Mouse (Mus musculus) thymus, postnatal 14 days (tissue): Measurements from ENCODE around the gene Nipsnap2.
"Not testable (repeated sequence)": the region's sequence is repeated elsewhere in the genome, so short reads cannot be mapped to it uniquely, and the experiment has no call there.

Experiments used
- DNase-seq: peaks from one replicate; pipeline ENCODE4 v3.0.0; 2021

Gene Nipsnap2

DNA sequence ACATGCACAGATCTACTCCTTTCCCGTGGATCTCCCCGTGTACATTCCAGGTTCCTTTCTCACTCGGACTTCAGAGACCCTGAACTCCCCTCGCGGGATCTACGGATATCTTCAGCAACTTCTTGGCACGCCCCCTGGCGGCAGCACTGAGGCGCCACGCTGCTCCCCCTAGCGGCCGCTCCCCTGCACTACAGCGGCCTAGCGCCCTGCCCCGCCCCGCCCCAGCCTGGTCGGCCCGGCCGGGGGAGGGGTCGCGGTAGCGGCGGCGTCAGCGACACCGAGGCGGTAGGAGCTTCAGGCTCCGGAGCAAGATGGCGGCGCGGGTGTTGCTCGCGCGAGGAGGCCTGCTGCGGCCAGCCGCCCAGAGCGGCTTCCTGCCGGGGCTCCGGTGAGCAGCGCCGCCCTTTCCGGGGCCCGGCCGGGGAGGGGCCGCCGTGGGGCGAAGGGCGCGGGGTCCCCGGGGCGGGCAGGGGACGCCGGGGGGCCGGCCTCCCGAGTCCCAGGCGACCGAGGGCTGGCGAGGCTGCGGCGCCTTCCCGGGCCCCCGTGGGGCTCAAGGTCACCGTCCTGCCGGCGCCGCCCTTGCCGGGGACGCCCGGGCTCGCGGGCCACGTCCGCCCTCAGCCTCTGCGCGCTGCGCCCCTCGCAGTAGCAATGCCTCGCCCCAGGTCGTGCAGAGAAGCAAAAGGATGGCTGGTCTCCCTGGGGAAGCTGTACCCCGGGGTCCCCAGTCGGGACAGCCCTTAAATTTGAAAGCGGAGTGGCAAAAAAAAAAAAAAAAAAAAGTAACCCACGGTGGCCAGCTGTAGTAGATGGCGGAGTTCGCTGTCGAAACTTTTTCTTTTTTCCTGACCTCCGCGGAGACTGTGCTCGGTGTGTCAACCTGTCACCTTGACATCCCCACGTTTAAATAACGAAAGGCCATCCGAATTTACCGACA, at the start of gene Nipsnap2:
Nipsnap2 (plus strand) TSS at position 230 of the 940 bp plus-strand sequence.
- peak; percentile 93 for DNase-seq

- not testable (repeated sequence) for DNase-seq
Measured at GRCm38 (mm10) chr5:129685141-129685540, 39.7 kb upstream of the Nipsnap2 start.

DNA sequence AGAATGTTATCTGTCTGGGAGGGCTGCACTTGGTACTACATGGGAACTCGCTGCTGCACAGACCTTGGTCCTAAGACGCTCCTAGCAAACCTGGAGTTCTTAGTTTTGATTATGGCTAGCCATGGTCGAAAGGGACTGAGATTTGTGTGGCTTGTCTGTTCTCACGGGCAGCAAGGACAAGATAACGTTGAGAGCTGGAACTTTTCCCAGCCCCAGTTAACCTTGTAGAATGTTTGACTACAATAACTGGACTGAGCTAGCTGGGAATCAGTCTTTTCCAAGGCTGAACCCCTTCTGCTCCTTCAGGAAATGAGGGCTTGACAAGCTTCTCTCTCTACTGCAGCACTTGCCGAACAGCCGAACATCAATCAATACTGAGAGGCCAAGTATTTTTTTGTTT, 37.2 kb upstream of the Nipsnap2 start:
- DNase-seq = no peak

DNA sequence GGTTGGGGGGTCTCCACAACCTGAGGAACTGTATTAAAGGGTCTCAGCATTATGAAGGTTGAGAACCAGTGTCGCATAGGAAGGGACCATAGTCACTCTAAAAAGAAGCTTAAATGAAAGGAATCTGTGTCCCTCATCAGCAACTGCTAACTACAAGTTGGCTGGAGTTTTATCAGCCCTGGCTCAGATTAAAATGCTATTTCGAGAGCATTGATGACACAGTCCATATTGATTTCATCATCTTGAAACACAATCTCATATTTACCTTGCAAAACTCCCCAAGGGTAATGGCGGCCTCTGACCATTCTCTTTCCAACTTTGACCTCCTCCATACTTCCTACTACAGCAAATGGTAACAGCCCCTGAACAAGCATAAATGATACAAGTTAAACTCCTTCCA, 34.3 kb upstream of the Nipsnap2 start:
- DNase-seq = no peak

- DNase-seq = no peak
Measured at GRCm38 (mm10) chr5:129700506-129700905, 24.4 kb upstream of the Nipsnap2 start.

DNA sequence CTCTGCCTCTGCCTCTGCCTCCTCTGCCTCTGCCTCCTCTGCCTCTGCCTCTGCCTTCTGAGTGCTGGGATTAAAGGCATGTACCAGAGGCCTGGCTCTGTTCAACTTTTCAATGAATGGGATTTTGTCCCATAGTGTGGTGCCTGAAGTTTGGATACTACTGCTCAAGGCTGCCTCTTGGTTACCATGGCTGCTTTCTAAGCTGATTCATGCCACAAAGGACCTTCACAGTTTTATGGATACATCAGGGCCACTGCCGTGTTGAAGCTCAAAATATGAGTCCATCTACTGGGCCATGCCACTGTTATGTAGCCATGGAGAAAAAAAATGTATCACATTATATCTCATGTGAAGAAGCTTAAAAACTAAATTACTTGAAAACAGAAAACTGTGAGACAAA, 23.2 kb upstream of the Nipsnap2 start:
- DNase-seq = no peak

GRCm38 (mm10) chr5:129703368-129703767, 21.5 kb upstream of the Nipsnap2 start:
- DNase-seq = no peak

DNA sequence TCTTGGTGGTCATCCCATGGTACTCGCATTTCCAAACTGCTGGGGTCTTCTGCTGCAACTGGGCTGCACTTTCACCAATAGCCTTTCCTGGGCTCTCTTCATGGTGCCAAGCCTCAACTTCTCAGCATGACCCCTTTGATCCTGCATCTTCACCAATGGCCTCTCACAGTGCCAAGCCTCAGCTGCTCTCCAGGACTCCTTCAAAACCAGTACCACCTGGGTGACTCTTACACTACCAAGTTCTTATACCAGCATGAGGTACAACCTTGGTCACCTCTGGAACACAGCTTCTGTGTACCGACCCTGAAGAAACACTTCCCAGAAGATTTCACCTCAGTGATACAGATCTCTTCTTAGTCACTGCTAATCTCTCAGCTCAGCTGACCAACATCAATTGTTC, 16.5 kb upstream of the Nipsnap2 start, which contains the start of gene Sept14:
Sept14 (minus strand) TSS at position 101 of the 400 bp plus-strand sequence.
- DNase-seq = no peak

- DNase-seq = peak; percentile 92
Measured at GRCm38 (mm10) chr5:129715326-129715861, 9.5 kb upstream of the Nipsnap2 start, which contains the start of gene Mrps17. Gene Mrps17 (plus strand): TSS chr5:129715497.

- no peak for DNase-seq
Measured at GRCm38 (mm10) chr5:129717016-129717415, 7.8 kb upstream of the Nipsnap2 start.

GRCm38 (mm10) chr5:129720176-129720575, 4.7 kb upstream of the Nipsnap2 start:
- DNase-seq = no peak

GRCm38 (mm10) chr5:129724268-129724667, 595 bp upstream of the Nipsnap2 start:
- DNase-seq = no peak

- DNase-seq = peak; percentile 35
Measured at GRCm38 (mm10) chr5:129725774-129726392, 1.0 kb downstream of the Nipsnap2 start.

DNA sequence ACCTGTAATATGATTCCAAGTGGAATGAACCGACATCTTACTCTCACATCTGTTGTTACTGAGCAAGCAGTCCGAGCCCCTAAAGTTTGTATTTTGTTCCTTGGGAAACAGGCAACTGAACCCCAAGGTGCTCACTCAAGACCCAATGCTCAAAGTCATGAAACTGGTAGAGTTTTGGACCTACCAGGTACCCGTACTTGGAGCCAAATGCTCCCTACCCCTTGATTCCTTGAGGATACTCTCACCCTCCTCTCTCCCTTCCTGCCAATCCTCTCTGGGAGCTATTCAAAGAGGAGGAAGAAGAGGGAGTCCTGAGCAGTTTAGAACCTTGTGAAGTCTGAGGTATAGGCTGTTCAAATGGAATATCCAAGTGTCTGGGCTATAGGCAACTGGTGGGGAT, 1.9 kb downstream of the Nipsnap2 start:
- DNase-seq = no peak

GRCm38 (mm10) chr5:129729286-129729685, 4.4 kb downstream of the Nipsnap2 start:
- no peak for DNase-seq

DNA sequence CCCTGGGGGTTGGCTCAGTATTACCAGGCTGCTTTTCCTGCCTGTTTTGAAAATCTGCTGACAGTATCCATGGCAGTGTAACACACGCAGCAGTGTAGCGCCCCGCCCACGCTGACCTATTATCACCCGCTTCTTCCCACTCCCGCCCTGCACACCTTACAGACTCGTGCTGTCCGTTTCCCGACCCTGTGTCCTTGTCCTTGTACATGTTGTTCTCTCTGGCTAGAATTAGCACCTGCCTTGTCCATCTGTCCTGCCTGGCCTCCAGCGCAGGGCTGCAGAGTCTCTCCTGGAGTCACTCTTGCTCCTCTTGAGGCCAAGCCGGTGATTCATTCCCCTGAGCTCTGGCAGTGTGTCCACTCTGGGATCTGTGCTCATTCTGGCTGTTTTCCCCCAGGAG, 5.5 kb downstream of the Nipsnap2 start:
- no peak for DNase-seq

DNA sequence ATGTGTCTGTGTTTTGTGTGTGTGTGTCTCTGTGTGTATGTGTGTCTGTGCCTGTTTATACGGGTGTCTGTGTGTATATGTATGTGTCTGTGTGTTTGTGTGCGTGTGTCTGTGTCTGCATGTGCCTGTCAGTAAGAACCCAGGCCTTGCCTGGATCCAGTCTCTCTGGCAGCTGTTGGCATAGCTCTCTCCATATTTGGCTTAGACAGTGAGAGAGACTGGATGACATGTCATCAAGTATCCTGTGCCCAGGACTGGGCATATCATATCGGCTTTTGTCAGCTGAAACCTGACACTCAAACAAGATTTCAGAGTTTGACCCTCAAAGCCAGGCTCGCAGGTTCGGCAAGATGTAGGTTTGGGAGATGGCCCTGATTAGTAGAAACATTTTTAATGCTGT, 6.2 kb downstream of the Nipsnap2 start:
- DNase-seq = no peak

DNA sequence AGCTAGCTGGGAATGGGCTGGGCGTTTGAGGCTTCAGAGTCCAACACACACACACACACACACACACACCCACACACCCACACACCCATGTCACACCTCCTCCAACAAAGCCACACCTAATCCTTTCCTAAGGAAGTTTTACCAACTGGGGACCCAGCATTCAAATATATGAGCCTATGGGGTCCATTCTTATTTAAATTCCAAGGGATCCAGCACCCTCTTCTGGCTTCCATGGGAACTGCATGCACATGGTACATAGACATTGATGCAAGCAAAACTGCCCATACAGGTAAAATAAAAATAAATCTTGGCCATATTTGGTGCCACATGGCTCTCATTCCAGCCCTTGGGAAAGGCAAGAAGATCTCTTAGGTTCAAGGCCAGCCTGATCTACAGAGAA, 16.1 kb downstream of the Nipsnap2 start:
- DNase-seq = peak; percentile 45

DNA sequence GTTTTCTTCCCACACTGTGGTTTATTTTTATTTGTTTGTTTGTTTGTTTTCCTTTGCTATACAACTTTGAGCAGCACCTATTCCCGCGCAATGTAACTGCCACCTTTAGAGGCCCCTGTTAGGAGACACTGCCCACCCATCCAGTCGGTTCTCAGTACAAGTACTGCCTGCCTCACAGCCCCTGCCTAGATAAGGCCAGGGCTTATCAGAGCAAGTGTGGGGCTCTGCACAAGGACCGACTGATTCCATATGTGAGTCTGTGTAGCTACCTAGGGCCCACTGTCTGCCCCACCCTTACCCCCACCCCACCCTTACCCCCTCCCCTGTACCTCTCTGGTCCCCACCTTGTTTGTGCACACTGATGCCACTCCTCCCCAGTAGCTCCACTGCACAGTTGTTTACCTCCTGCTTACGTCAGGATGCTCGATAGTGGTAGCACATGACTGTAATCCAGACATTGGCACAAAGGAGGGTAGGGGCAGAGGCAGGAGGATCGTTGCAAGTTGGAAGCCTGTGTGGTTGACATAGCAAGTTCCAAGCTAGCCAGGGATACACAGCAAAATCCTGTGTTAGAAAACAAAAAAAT, 18.1 kb downstream of the Nipsnap2 start:
- DNase-seq = no peak

DNA sequence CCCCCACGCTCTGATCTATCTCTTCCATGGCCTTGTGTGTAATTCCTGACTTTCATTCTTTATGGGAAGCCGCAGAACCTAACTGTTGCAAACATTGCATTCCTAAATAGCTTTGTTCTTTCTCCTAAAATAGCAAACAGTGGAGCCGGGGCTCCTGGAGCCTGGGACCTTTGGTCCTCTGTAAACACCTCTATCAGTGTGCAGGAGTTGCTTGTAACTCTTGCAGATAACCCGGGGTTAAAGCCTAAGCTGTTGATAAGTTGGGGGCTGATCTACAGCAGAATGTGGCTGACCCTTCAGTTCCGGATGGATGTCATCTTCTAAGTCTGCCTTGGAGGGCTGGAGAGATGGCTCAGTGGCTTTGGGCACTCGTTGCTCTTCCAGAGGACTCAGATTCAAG, 19.2 kb downstream of the Nipsnap2 start:
- DNase-seq = no peak

DNA sequence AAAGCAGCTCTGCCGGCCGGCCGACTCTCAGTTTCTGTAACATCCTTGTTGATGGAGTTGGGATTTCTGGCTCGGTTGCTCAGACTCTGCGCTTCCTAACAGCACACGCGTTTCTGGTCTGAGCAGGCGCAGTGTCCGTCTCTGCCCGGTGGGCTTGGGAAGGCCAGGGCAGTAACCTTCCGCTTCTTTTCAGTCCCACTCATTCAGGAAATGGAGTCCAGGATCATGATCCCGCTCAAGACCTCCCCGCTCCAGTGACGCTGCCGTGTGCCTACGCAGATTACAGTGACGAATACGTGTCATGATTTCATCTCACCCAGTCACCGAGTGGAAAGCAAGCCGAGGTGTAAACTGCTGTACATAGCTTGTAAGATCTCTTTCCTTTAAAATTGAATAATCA, 32.0 kb downstream of the Nipsnap2 start:
- DNase-seq = no peak

GRCm38 (mm10) chr5:129759929-129760480, 35.1 kb downstream of the Nipsnap2 start:
- no peak for DNase-seq
